Mouse (Mus musculus): ENCODE measurements at regions not wholly inside any gene's neighbourhood (a gene's known extent, or its start where the extent isn't known, plus 50 kb on each side); places are given as distances from the start of the nearest gene placed in this dataset.

GRCm38 (mm10) chr6:47354515-47354914, 98.7 kb upstream of the Cul1 start:
- no peak for DNase-seq

DNA sequence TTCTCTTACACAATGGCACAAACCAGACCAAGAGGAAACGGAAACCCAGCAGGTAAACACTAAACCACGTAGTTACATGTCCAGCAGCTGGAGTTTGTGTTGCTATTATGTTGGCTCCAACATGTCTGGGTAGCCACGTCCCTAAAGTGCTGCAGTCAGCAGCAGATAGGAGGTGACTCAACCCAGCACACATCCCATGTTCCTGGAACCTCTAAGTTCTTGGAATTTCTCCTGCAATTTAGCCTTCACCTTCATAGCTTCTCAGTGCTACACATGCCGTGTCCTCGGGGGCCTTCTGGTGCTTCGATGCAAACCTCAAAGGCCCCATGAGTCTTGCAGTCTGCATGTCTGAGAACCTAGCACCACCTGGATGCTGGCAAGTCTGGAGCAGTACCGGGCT, 97.7 kb upstream of the Cul1 start:
- no peak for DNase-seq

- DNase-seq: no peak
Measured at GRCm38 (mm10) chr6:47356500-47356899, 96.7 kb upstream of the Cul1 start.

DNA sequence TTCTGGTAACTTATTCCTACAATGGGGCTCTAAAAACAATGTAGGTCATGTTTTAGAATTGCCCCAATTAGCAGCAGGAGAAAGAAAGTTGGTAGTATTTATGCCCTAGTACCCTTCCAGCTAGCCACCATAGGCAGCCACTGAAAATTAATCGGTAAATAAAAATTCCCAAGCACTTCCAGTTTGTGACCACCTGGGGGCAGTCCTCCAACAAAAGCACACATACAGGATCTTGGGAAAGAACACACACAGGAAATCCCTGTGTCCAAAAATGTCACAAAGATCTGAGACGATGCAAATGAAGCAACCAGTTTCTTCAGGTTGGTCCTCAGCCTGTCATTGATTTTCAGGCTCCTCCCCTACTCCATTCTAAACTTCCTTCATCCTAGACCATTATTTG, 94.5 kb upstream of the Cul1 start:
- no peak for DNase-seq

DNA sequence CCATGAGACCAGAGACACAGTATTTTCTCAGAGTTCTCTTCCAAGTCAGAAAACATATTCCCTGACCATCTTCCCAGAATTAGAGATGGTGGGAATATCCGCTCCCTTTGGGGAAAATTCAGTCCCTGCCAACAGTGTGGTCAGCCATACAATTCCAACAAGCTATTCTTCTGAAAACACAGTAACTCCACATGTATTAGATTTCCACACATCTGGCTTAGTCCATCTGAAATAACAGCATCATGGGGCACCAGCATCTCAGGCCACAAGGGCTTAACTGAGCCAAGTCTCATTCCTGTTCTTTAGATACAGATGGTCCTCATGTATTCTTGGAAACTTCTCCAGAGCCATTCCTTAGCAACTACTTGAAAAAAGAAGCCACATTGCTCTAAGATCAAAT, 89.2 kb upstream of the Cul1 start:
- no peak for DNase-seq

DNA sequence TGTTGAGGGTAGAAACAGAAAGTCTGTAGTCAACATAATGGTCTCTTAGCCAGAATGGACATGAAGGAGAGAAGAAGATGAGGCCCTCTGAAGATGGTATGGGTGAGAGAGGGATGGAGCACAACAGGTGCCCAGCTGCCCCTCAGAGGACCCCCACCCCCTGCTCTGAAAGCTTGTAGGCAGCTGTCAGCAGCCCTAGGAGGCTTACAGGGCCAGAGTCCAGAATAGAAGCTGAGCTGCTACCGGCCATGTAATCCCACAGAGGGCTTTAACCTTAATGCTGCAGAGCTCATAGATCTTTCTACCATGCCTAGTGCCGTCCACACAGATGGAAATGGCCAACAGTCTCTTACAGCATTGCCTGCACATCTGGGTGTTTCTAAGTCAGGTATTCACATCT, 88.6 kb upstream of the Cul1 start:
- DNase-seq: no peak

DNA sequence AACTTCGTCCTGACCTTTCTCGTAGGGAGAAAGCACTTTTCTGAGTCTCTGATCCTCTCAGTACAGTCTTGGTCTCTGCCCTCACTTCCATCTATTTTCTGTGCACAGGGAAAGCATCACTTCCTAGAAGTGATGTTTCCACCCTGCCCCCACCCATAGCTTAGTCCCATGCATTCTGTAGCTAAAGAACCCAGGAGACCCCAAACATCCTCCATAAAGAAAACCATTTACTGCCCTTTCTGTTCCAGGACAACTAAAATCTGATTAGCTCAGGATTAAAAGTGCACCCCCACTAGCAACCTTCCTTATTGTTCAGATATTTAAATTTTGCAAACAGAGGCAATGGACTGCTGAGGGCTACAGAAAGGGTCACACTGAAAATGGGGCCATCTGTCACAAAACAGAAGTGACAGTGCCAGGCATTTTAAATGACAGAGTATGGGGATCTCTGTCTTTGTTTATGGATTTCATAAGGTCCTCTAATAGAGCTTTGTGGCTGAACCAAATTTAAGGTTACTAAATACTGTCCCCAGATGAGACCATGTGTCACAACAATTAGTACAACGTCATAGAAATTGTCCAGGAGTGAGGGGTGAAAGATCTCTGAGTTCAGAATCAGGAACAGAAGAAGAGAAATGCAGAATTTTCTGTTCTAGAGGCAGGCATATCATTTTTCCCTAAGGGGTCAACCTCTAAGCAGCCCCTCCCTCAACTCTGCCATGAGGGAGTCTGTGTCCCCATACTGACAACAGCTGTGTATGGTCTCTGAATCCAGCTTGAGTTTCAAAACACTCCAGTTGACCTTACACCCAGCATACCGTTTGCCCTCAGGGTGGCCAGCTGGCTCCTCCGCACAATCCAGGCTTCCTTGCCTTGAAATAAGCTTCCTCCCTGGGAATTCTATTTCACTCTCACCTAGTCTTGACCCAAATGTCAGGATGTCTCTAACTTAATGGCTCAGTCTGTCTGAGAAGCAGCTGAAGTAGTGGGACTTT, 87.2 kb upstream of the Cul1 start:
- DNase-seq: peak; percentile 9

DNA sequence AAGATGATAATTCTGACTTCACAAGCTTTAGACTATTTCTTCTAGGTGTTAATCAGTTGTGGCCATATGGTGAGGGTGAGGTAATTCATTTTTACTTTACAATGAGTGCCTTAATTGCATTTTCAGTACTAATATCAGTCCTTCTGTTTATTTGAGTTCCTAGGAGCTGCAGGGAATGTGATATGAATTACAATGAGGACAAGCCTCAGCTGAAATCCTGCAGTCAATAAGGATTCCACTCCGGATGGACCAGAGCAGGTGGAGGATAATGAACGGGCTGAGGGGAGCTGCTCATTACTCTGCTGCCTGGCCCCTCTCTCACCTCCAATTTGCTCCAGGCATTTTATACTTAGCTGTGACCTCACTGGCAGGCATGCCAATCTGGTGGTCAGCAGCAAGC, 85.7 kb upstream of the Cul1 start:
- DNase-seq: no peak

- no peak for DNase-seq
Measured at GRCm38 (mm10) chr6:47375705-47376104, 77.5 kb upstream of the Cul1 start.

DNA sequence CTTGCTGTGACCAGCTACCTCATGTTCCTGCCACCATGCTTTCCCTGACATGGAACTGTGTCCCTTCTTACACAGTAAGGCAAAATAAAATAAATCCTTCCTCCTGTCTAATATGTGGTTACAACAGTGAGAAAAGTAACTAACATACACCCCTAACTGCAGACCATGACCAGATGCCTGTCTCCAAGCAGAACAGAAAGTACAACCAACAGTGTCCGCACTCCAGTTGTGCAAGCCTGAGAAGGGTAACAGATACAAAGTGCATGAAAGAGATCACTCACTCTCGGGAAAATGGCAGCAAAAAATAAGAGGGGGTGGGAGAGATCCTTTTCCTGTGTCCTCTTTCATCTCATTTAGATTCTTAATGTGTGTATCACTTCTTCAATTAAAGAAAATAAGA, 71.7 kb upstream of the Cul1 start:
- DNase-seq: no peak

DNA sequence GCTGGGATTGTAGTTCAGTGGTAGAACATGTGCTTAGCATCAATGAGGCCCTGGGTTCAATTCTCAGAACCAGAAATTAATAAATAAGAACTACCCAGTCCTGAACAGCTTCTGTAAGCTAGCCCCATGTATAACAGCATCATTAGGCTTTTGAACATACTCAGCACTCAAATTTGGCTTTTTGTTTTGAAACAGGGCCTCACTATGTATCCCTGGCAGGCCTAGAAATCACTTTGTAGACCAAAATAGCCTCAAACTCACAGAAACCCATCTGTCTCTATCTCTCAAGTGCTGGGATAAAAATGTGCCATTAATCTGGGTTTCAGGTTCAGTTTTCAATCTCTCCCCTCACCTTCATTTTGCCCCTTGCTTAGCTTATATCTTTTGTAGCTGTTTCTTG, 66.6 kb upstream of the Cul1 start:
- DNase-seq: no peak

- DNase-seq: no peak
Measured at GRCm38 (mm10) chr6:47389908-47390307, 63.3 kb upstream of the Cul1 start.

GRCm38 (mm10) chr6:47390436-47391002, 62.7 kb upstream of the Cul1 start:
- DNase-seq: peak; percentile 37

- DNase-seq: no peak
Measured at GRCm38 (mm10) chr6:47391014-47391802, 62.0 kb upstream of the Cul1 start.

DNA sequence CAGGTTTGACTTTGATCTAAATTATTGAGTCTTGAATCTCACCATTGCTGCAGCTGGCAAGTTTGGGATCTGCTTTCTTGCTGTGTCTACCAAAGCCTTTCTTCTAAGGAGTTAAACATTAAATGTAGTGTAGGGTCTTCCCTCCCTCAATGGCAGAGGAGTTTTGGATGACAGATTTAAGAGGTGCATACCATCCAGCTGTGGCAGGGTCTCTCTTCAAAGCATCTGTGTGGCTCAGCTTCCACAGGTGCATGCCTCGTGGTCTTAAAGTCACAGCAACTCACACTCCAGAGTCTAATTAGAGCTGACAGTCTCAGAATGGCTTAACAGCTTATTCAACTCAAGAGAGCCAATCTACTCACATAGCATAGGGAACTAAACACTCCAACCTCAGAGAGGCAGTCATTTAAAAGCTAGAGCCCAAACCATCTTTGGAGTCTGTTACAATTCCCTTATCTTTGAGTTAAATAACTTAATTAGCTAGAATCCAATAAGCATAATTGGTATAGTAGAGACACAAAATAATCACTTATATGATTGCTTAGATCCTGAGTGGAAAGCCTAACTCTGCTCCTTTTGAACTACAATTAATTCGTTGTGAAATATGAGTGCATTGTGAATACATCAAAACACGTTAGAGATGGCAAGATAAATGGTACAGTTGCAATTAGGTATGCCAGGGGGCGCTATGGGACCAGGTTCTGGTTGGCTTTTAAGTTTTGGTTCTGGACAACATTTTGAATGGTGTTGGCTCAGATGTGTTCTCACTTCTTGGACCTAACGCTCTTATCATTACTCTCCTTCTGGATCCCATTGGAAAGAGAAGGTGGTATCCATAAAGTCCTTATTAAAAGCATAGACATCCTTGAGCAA, 57.5 kb upstream of the Cul1 start:
- DNase-seq: no peak
